Mouse (Mus musculus) small intestine, adult 2 months (tissue): ENCODE data around the gene Olfr699.

ENCODE experiments used
- CTCF ChIP-seq: fragments of 200-500 bp; IDR thresholded peaks from 2 replicates; pipeline ENCODE4 v1.5.1; 2012; ENCODE audit warnings: low read depth, mild to moderate bottlenecking, control low read depth, inconsistent platforms, low read length, moderate library complexity, mixed read lengths; ENCODE audit not compliant: insufficient replicate concordance, insufficient read length; ENCODE audit errors: extremely low read depth
- POLR2A ChIP-seq: fragments of 200-500 bp; IDR thresholded peaks from 2 replicates; pipeline ENCODE4 v1.6.1; 2012; ENCODE audit warnings: low read depth, mild to moderate bottlenecking, control low read depth, inconsistent platforms, low read length, moderate library complexity

- TF ChIP-seq CTCF = no peak
- TF ChIP-seq POLR2A = no peak
Observed at GRCm38 (mm10) chr7:106813829-106814228, 20.8 kb upstream of the Olfr699 start, which contains the start of gene Olfr701.
